In the genomic region with DNA sequence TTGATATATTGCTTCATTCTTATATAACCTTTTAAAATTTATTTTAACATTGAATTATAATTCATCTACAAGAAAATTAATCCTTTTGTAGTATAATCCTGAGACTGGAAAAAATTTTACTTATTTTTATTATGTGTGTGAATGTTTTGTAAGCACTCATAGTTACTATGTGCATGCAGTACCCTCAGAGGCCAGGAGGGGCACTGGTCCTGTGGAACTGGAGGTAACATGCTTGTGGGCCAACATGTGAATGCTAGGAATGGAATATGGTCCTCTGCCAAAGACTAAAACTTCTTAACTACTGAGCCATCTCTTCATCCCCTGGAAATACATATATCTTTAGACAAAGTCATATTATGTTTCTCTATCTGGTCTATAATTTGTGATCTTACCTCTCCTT, we compare ENCODE assay signal across 11 mouse cellular contexts.
DNase-seq lines count a peak whose midpoint lies in the region; ATAC-seq and TF ChIP-seq lines count a peak whose summit lies in the region.
"Had no signal": no experiment of that assay in that cellular context is flagged by ENCODE, and none has a peak within 500 bp of the region (broad histone marks: within the 10 kb centered on the region; RNA-seq: fewer than 3 reads in every experiment).

No protein-coding gene starts in this region.

- H3K27ac ChIP-seq in gastrocnemius, adult 2 months, result no peak overlapping the region
- no peak overlapping the region for H3K27ac ChIP-seq in liver, embryonic 14.5 days
- H3K27ac ChIP-seq: heart, embryonic 13.5 days; neural tube, embryonic 13.5 days had no signal

- TF ChIP-seq POLR2A in lung, adult 2 months (IDR thresholded peaks at IDR 0.05; ENCODE audit: borderline replicate concordance, extremely low read depth, low read depth, low read length), result no peak

- no peak overlapping the region for H3K9ac ChIP-seq in liver, embryonic 14.5 days (replicated peaks)
- H3K9ac ChIP-seq: heart, embryonic 13.5 days; neural tube, embryonic 13.5 days had no signal

- no peaks in the 10 kb centered on the region for H3K36me3 ChIP-seq in G1E (replicated peaks)
- no peaks in the 10 kb centered on the region for H3K36me3 ChIP-seq in liver, embryonic 14.5 days (replicated peaks; ENCODE audit: control insufficient read depth, insufficient read depth, low read depth)
- H3K36me3 ChIP-seq: heart, embryonic 13.5 days; neural tube, embryonic 13.5 days had no signal

- H3K4me3 ChIP-seq in gastrocnemius, adult 2 months, result no peak overlapping the region
- no peak overlapping the region for H3K4me3 ChIP-seq in lung, adult 2 months (replicated peaks; ENCODE audit: extremely low read depth, low read depth, low read length)
- no peak overlapping the region for H3K4me3 ChIP-seq in G1E (ENCODE audit: low read depth, low read length)
- no peak overlapping the region for H3K4me3 ChIP-seq in liver, embryonic 14.5 days (ENCODE audit: insufficient read depth in 1 of 2, low read depth in 2 of 2, low read length in 2 of 2)
- H3K4me3 ChIP-seq: heart, embryonic 13.5 days; neural tube, embryonic 13.5 days had no signal

- H3K4me2 ChIP-seq in liver, embryonic 14.5 days (ENCODE audit: low read depth), result no peak overlapping the region
- H3K4me2 ChIP-seq: heart, embryonic 13.5 days; neural tube, embryonic 13.5 days had no signal

- no peak for TF ChIP-seq EP300 in liver, embryonic 14.5 days (IDR thresholded peaks at IDR 0.05; ENCODE audit: low read depth)

- TF ChIP-seq CTCF in gastrocnemius, adult 2 months (IDR thresholded peaks at IDR 0.05), result peak; percentile 37
- TF ChIP-seq CTCF in lung, adult 2 months (IDR thresholded peaks at IDR 0.05; ENCODE audit: insufficient read depth, low read length), result peak; percentile 54
- 0 out of 2 replicates have a peak, but pooled peaks have one; percentile 18 for TF ChIP-seq CTCF in G1E (IDR thresholded peaks at IDR 0.05; ENCODE audit: low read depth, low read length)
- TF ChIP-seq CTCF in liver, embryonic 14.5 days (IDR thresholded peaks at IDR 0.05; ENCODE audit: low read depth), result peak; percentile 57

- no peaks in the 10 kb centered on the region for H3K4me1 ChIP-seq in lung, adult 2 months (ENCODE audit: control insufficient read depth, insufficient read depth, low read length)
- H3K4me1 ChIP-seq in G1E (ENCODE audit: insufficient read depth, low read depth, low read length), result no peaks in the 10 kb centered on the region
- H3K4me1 ChIP-seq in liver, embryonic 14.5 days (replicated peaks; ENCODE audit: control insufficient read depth in 2 of 2, insufficient read depth in 2 of 2, low read length in 1 of 2), result no peaks in the 10 kb centered on the region
- H3K4me1 ChIP-seq: neural tube, embryonic 13.5 days had no signal

- H3K27me3 ChIP-seq in G1E (ENCODE audit: insufficient read depth, low read length), result no peaks in the 10 kb centered on the region
- H3K27me3 ChIP-seq in liver, embryonic 14.5 days (ENCODE audit: control insufficient read depth, insufficient read depth, low read length), result no peaks in the 10 kb centered on the region
- H3K27me3 ChIP-seq: CH12.LX; heart, embryonic 13.5 days; neural tube, embryonic 13.5 days had no signal

- intact Hi-C loops in gastrocnemius, adult 2 months (cut with DNase I), result no loop called here

- peak; percentile 70 for ATAC-seq in G1E (ENCODE audit: extremely low read depth, insufficient number of reproducible peaks, low FRiP score, poor library complexity, severe bottlenecking)
- ATAC-seq in liver, embryonic 14.5 days (ENCODE audit: insufficient read depth), result no peak

- no peak for DNase-seq in gastrocnemius, adult 2 months
- DNase-seq in gastrocnemius, postnatal 4 days (ENCODE audit: low spot score in 2 of 2), result no peak
- DNase-seq in lung, adult 2 months, result no peak
- no peak for DNase-seq in lung, postnatal 14 days
- DNase-seq in G1E (ENCODE audit: low spot score), result no peak
- no peak for DNase-seq in liver, embryonic 14.5 days (ENCODE audit: low read depth in 3 of 3, low spot score in 3 of 3)
- no peak for DNase-seq in gastrocnemius, adult 18-20 months (ENCODE audit: low spot score)
- no peak for DNase-seq in cerebellum, adult 18-20 months

- no peaks in the 10 kb centered on the region for H3K9me3 ChIP-seq in G1E (replicated peaks)
- H3K9me3 ChIP-seq in liver, embryonic 14.5 days (ENCODE audit: control insufficient read depth, low read length), result no peaks in the 10 kb centered on the region
- H3K9me3 ChIP-seq: heart, embryonic 13.5 days; neural tube, embryonic 13.5 days had no signal
